Mouse (Mus musculus) hindbrain, embryonic 15.5 days (tissue): ENCODE data around the gene Slc4a4. TPM values are rescaled to one million over a fixed set of nuclear protein-coding genes. Genes with fewer than 3 reads are reported as not detected.

Experiments
- ATAC-seq: fragments of 200-750 bp; cut with Nextera tagmentation; 2 replicates; pipeline ENCODE4 v1.8.0; 2017; ENCODE audit warnings: low read depth, moderate number of reproducible peaks, moderate TSS enrichment; ENCODE audit not compliant: low FRiP score
- H3K27ac ChIP-seq: fragments of 300-500 bp; sonication (generic); replicated peaks from 2 replicates; pipeline ENCODE4 v1.5.1; 2015; ENCODE audit warnings: mild to moderate bottlenecking, inconsistent platforms
- H3K27me3 ChIP-seq: fragments of 300-500 bp; sonication (generic); 2 replicates; pipeline ENCODE4 v1.6.1; 2015; ENCODE audit warnings: control low read depth, inconsistent platforms
- H3K36me3 ChIP-seq: fragments of 300-500 bp; sonication (generic); 2 replicates; pipeline ENCODE4 v1.6.1; 2015; ENCODE audit warnings: control low read depth, inconsistent platforms
- H3K4me1 ChIP-seq: fragments of 300-500 bp; sonication (generic); replicated peaks from 2 replicates; pipeline ENCODE4 v1.6.1; 2015; ENCODE audit warnings: control low read depth, inconsistent platforms
- H3K4me2 ChIP-seq: fragments of 300-500 bp; sonication (generic); 2 replicates; pipeline ENCODE4 v1.6.1; 2015; ENCODE audit warnings: moderate library complexity, mild to moderate bottlenecking, inconsistent platforms
- H3K4me3 ChIP-seq: fragments of 300-500 bp; sonication (generic); 2 replicates; pipeline ENCODE4 v1.5.1; 2015; ENCODE audit warnings: mild to moderate bottlenecking, inconsistent platforms
- H3K9ac ChIP-seq: fragments of 300-500 bp; sonication (generic); 2 replicates; pipeline ENCODE4 v1.6.1; 2015; ENCODE audit warnings: inconsistent platforms
- H3K9me3 ChIP-seq: fragments of 300-500 bp; sonication (generic); 2 replicates; pipeline ENCODE4 v1.6.1; 2016; ENCODE audit warnings: control low read depth, inconsistent platforms
- WGBS: fragments of 180-500 bp; shearing (Covaris S2); methylation state at CpG from one replicate; pipeline ENCODE4 v1.1.7; 2015; 5-methylcytosine and 5-hydroxymethylcytosine counted together
- polyA plus RNA-seq: library from polyadenylated mRNA; unstranded; fragments of >200 nt; fragmentation: Nextera tagmentation; extraction: Ambion mirVana; gene quantifications from 2 replicates; pipeline ENCODE4 v1.2.1, GENCODE M21; 2015

Slc4a4 gene
- polyA plus RNA-seq, 1 experiment from 2014 or later, result 13.4 TPM

GRCm38 (mm10) chr5:89146276-89146675 lies 259.7 kb downstream of the Slc4a4 start:
- no peak overlapping the region for H3K9ac ChIP-seq
- no peaks in the 10 kb centered on the region for H3K9me3 ChIP-seq
- H3K27me3 ChIP-seq, result no peaks in the 10 kb centered on the region
- no peak overlapping the region for H3K4me2 ChIP-seq
- H3K4me1 ChIP-seq, result no peaks in the 10 kb centered on the region
- ATAC-seq, result no peak
- no peaks in the 10 kb centered on the region for H3K36me3 ChIP-seq
- WGBS, result 86% methylated on average over 2 of the region's 2 CpGs
- no peak overlapping the region for H3K27ac ChIP-seq
- no peak overlapping the region for H3K4me3 ChIP-seq

DNA sequence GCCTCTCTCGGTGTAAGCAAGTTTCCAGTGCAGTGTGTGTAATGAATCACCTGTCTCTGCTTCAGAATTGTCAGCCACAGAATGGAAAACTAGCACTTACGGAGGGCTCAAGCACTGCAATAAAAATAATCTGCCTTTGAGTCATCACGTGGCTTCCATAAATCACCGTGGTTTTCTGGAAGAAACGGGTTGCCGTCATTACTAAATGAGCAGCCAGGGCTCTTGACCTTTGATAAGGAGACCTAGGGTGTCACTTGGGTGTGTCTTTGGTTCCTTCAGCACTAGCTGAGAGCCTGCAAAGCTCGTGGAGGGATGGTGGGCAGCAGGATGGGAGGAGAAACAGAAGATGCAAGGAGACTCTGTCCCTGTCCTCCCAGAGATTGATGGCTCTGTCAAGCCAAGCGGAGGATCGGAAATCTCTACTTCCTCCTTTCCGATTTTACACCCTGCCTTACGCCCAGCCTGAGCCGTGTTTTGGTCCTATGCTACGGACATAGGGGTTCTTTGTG lies 260.7 kb downstream of the Slc4a4 start:
- Histone ChIP-seq H3K27me3 (no peaks in the 10 kb centered on the region), H3K4me3 (no peak overlapping the region), H3K27ac (no peak overlapping the region), H3K9me3 (no peaks in the 10 kb centered on the region), H3K4me1 (no peaks in the 10 kb centered on the region), H3K36me3 (no peaks in the 10 kb centered on the region), H3K4me2 (no peak overlapping the region), H3K9ac (no peak overlapping the region)
- ATAC-seq, result no peak
- 83% methylated on average over 13 of the region's 13 CpGs for WGBS

DNA sequence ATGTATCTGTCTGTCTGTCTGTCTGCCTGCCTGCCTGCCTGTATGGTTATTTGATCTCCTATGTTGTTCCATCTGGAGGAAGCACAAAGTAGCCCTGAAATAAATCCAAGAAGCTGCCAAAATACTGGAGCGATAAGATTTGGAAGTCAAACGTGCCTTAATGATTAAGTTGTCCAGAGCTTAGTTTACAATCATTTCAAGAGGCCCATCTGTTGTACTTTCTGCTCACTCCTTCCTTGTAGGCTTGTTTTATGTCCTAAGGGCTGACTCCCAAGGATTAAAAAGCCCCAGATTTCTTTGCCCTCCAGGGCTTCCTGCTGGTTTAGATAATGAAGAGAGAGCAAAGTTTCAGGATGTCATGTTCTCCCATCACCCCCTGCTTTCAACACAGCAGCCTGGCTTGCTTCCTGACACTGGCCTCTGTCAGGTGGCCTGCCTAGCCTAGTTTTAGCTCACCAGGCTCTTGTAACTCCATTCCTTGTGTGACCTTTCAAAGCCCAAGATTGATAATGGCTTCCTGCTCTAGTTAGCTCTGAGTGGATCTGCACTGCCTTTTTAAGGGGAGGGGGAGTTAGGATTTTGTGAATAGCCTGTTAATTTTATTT lies 262.9 kb downstream of the Slc4a4 start:
- H3K4me2 ChIP-seq, result no peak overlapping the region
- H3K9ac ChIP-seq, result no peak overlapping the region
- H3K4me1 ChIP-seq, result no peaks in the 10 kb centered on the region
- no peaks in the 10 kb centered on the region for H3K9me3 ChIP-seq
- no peaks in the 10 kb centered on the region for H3K27me3 ChIP-seq
- no peak for ATAC-seq
- H3K27ac ChIP-seq, result no peak overlapping the region
- H3K36me3 ChIP-seq, result no peaks in the 10 kb centered on the region
- WGBS, result 62% methylated on average over 2 of the region's 2 CpGs
- no peak overlapping the region for H3K4me3 ChIP-seq

- no peak overlapping the region for H3K9ac ChIP-seq
- no peak overlapping the region for H3K4me3 ChIP-seq
- no peaks in the 10 kb centered on the region for H3K4me1 ChIP-seq
- 82% methylated on average over 3 of the region's 3 CpGs for WGBS
- H3K9me3 ChIP-seq, result no peaks in the 10 kb centered on the region
- H3K4me2 ChIP-seq, result no peak overlapping the region
- no peaks in the 10 kb centered on the region for H3K27me3 ChIP-seq
- no peak for ATAC-seq
- H3K27ac ChIP-seq, result no peak overlapping the region
- no peaks in the 10 kb centered on the region for H3K36me3 ChIP-seq
These were observed 264.5 kb downstream of the Slc4a4 start for GRCm38 (mm10) chr5:89151076-89151475.

DNA sequence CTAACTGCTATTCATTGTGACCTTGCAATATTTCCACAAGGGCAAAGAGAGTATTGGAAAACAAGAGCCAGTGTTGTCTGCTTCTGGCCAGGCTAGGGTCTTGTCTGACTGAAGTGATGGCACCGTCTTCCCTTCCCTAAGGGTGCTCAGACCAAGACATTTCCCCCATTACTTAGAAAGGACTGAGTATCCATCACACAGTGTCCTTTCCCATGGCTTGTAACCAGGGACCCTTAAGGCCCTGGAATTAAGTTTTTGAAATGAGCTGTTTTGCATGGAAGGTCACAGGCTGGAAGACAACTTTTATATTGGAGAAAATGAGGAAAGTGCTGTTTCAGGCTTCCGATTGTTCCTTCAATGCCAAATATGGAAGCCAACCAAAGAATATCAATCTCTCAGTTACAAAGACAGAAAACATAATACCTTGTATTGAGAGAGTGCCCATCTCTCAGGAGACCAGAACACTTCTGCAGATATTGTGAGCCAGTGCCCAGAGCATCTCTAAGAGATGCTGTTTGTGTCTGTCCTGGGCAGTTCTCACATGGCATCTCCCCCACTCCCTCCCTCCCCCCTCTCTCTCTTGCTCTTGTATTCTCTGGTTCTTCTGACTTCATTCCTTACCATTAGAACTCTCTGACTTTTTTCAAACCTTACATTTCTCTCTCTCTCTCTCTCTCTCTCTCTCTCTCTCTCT lies 284.6 kb downstream of the Slc4a4 start:
- Histone ChIP-seq H3K4me3 (no peak overlapping the region), H3K9ac (no peak overlapping the region), H3K36me3 (no peaks in the 10 kb centered on the region), H3K27ac (no peak overlapping the region), H3K27me3 (no peaks in the 10 kb centered on the region), H3K9me3 (no peaks in the 10 kb centered on the region), H3K4me2 (no peak overlapping the region), H3K4me1 (no peaks in the 10 kb centered on the region)
- peak; percentile 87 for ATAC-seq
- 81% methylated on average over 2 of the region's 2 CpGs for WGBS

GRCm38 (mm10) chr5:89190063-89190462 lies 303.4 kb downstream of the Slc4a4 start:
- WGBS, result 23% methylated on average over 3 of the region's 3 CpGs
- H3K9ac ChIP-seq, result no peak overlapping the region
- no peak overlapping the region for H3K4me3 ChIP-seq
- H3K9me3 ChIP-seq, result no peaks in the 10 kb centered on the region
- H3K4me2 ChIP-seq, result no peak overlapping the region
- H3K36me3 ChIP-seq, result no peaks in the 10 kb centered on the region
- H3K4me1 ChIP-seq, result 0 out of 2 replicates have a peak, but pooled peaks cover 4% of the 10 kb centered on the region
- no peak overlapping the region for H3K27ac ChIP-seq
- no peaks in the 10 kb centered on the region for H3K27me3 ChIP-seq
- ATAC-seq, result peak; percentile 61; the same call in 1 of the 2 replicates

DNA sequence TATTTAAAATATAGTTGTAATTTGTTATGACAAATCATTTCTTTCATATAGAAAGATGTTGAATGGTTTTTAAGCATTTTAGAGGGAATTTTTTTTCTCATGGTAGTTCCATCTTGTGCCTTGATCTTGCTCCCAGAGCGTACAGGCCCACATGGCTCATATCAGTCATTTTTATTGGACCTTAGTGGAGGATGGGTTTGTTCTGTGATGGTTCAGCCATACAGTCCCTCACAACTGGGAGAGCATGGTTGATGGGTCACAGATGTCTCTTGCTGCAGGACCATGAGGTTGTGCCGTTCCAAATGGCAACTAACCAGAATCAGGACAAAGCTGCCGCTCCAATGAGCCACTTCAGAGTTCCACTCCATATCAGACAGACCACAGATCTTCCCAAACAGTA lies 308.0 kb downstream of the Slc4a4 start:
- H3K9me3 ChIP-seq, result no peaks in the 10 kb centered on the region
- 0 out of 2 replicates have a peak, but pooled peaks cover 4% of the 10 kb centered on the region for H3K4me1 ChIP-seq
- no peak overlapping the region for H3K4me3 ChIP-seq
- no peaks in the 10 kb centered on the region for H3K36me3 ChIP-seq
- H3K27ac ChIP-seq, result no peak overlapping the region
- H3K27me3 ChIP-seq, result no peaks in the 10 kb centered on the region
- no peak overlapping the region for H3K4me2 ChIP-seq
- H3K9ac ChIP-seq, result no peak overlapping the region
- WGBS, result 94% methylated on average over 3 of the region's 3 CpGs
- ATAC-seq, result no peak

DNA sequence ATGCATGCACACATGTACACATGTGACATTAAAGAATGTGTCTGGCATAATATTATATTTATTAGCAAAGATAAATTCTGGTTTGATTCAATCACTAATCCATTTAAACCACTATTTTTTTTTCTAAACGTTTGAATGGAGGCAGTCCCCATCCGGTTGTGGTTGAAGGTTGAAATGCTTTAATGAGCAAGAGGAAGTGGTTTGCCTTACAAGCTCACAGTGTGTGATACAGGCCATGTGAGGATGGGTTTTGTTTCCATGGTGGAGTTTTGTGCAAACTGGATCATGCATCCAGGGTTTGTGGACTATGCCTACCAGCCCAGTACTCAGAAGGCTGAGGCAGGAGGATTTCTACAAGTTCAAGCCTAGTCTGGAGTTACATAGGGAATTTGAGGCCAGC lies 311.9 kb downstream of the Slc4a4 start:
- Histone ChIP-seq H3K27ac (no peak overlapping the region), H3K36me3 (no peaks in the 10 kb centered on the region), H3K4me2 (no peak overlapping the region), H3K4me3 (no peak overlapping the region), H3K9ac (no peak overlapping the region), H3K9me3 (no peaks in the 10 kb centered on the region), H3K27me3 (no peaks in the 10 kb centered on the region), H3K4me1 (no peaks in the 10 kb centered on the region)
- 84% methylated on average over 2 of the region's 2 CpGs for WGBS
- ATAC-seq, result no peak

- no peaks in the 10 kb centered on the region for H3K27me3 ChIP-seq
- ATAC-seq, result no peak
- no peaks in the 10 kb centered on the region for H3K9me3 ChIP-seq
- no peak overlapping the region for H3K27ac ChIP-seq
- no peaks in the 10 kb centered on the region for H3K36me3 ChIP-seq
- H3K4me2 ChIP-seq, result no peak overlapping the region
- H3K4me1 ChIP-seq, result no peaks in the 10 kb centered on the region
- no peak overlapping the region for H3K9ac ChIP-seq
- WGBS, result 80% methylated on average over 7 of the region's 7 CpGs
- no peak overlapping the region for H3K4me3 ChIP-seq
These were observed 323.5 kb downstream of the Slc4a4 start for GRCm38 (mm10) chr5:89209973-89210703.

DNA sequence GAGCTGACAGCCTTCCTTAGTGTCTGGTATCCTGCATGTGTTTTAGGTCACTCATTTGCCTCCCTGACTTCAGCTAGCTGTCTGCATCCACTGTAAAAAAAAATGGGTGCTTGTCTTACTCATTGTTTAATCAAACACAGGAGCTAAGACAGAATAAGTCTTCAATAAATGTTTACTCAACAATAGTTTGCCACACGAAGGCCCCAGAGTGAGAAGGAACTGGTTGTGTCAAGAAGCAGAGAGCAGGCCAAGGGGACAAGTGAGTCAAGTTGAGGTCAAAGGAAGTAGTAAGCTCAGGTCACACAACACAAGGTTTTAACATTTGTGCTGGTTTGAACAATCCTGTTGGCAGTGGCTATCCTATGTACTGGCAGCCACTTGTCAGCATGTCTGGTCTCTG lies 324.4 kb downstream of the Slc4a4 start:
- Histone ChIP-seq H3K27me3 (no peaks in the 10 kb centered on the region), H3K36me3 (no peaks in the 10 kb centered on the region), H3K9ac (no peak overlapping the region), H3K4me3 (no peak overlapping the region), H3K4me2 (no peak overlapping the region), H3K9me3 (no peaks in the 10 kb centered on the region), H3K27ac (no peak overlapping the region), H3K4me1 (no peaks in the 10 kb centered on the region)
- WGBS, result 62% methylated on average over 1 of the region's 1 CpGs
- no peak for ATAC-seq

DNA sequence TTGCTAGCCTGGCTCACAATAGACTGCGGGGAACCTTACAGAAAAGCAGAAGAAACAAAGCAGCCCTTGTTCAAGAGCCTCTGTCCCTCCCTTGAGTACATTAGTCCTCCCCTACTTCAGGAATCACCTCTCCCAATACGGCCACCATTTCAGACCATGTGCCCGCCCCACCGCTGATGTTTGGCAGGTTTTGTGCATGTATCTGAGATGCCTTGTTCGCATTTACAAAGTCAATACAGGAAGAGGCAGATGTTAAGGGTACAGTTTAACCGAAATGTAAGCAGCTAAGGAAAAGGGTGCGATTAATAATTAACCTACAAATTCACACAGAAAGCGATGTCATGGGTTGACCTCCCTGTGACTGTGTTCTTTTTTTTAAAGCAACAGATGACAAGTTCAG lies 331.6 kb downstream of the Slc4a4 start:
- Histone ChIP-seq H3K9me3 (no peaks in the 10 kb centered on the region), H3K4me3 (no peak overlapping the region), H3K27me3 (no peaks in the 10 kb centered on the region), H3K4me2 (no peak overlapping the region), H3K9ac (no peak overlapping the region), H3K36me3 (no peaks in the 10 kb centered on the region), H3K27ac (no peak overlapping the region), H3K4me1 (no peaks in the 10 kb centered on the region)
- no peak for ATAC-seq
- WGBS, result 71% methylated on average over 8 of the region's 8 CpGs

- Histone ChIP-seq H3K4me2 (no peak overlapping the region), H3K9ac (no peak overlapping the region), H3K27ac (no peak overlapping the region), H3K4me3 (no peak overlapping the region), H3K4me1 (no peaks in the 10 kb centered on the region), H3K9me3 (no peaks in the 10 kb centered on the region), H3K36me3 (no peaks in the 10 kb centered on the region), H3K27me3 (no peaks in the 10 kb centered on the region)
- ATAC-seq, result no peak
- WGBS, result 77% methylated on average over 6 of the region's 6 CpGs
These were observed 332.1 kb downstream of the Slc4a4 start for GRCm38 (mm10) chr5:89218709-89219108.
